Mouse (Mus musculus): Measurements from ENCODE around the gene Bloc1s3. TPM values are rescaled to one million over a fixed set of nuclear protein-coding genes. Genes with fewer than 3 reads are reported as not detected.

Gene Bloc1s3
- total and polyA plus RNA-seq, 3 experiments, result 4.2 to 5.7 (median 5.2) TPM

DNA sequence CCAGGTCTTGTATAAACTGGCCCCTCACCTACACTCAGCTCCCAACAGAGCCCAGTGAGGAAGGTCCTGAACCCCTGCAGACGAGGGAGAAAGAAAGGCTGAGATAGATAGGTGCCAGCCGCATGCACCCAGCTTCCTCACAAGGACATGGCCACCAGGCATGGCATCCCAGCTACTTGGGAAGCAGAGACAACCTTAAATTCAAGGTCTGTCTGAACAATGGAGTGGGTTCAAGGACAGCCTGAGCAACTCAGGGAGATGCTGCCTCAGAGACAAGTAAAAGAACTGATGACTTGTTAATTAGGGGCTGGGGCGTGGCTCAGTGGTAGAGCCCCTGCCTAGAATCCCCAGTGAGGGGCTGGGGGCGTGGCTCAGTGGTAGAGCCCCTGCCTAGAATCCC lies 53.0 kb downstream of the Bloc1s3 start:
- H3K4me3 ChIP-seq (ENCODE audit: low read depth, low read length), result no peak overlapping the region
- ATAC-seq (ENCODE audit: extremely low read depth, insufficient number of reproducible peaks, low FRiP score, poor library complexity, severe bottlenecking) (no peak), DNase-seq (ENCODE audit: low spot score) (no peak)
- H3K9me3 ChIP-seq (replicated peaks), result no peaks in the 10 kb centered on the region
- no peaks in the 10 kb centered on the region; the same call in 1 of the 2 replicates for H3K27me3 ChIP-seq (ENCODE audit: insufficient read depth, low read length)
- peaks cover 58% of the 10 kb centered on the region for H3K36me3 ChIP-seq (replicated peaks)
- peaks cover 43% of the 10 kb centered on the region for H3K4me1 ChIP-seq (ENCODE audit: insufficient read depth, low read depth, low read length)
- TF ChIP-seq POLR2AphosphoS5 (IDR thresholded peaks at IDR 0.05; ENCODE audit: insufficient replicate concordance, low read depth, low read length) (no peak), GATA2 (IDR thresholded peaks at IDR 0.05; ENCODE audit: borderline replicate concordance, low read depth, low read length) (no peak), GATA1 (IDR thresholded peaks at IDR 0.05; ENCODE audit: borderline replicate concordance, low read length) (no peak), TAL1 (conservative IDR thresholded peaks at IDR 0.05; ENCODE audit: low read depth, low read length) (no peak), CTCF (IDR thresholded peaks at IDR 0.05; ENCODE audit: low read depth, low read length) (no peak)

Other genes with a start within 250 kb of the Bloc1s3 start
Only the 20 nearest of the 27 such genes appear.
- 26.9 and 39.9 TPM in 2 replicates for gene Ercc1, start 163.6 kb downstream of the Bloc1s3 start, total RNA-seq (2014; fragmentation: Nextera tagmentation)
- gene Ercc1, start 163.6 kb downstream of the Bloc1s3 start, total RNA-seq (2017), result 29.7 and 50.1 TPM in 2 replicates
- 97.7 and 105 TPM in 2 replicates for gene Ercc1, start 163.6 kb downstream of the Bloc1s3 start, polyA plus RNA-seq (2012)
- 9.3 and 10.8 TPM in 2 replicates for gene Cd3eap, start 148.9 kb downstream of the Bloc1s3 start, total RNA-seq (2014; fragmentation: Nextera tagmentation)
- gene Cd3eap, start 148.9 kb downstream of the Bloc1s3 start, total RNA-seq (2017), result 22.3 and 25.6 TPM in 2 replicates
- gene Cd3eap, start 148.9 kb downstream of the Bloc1s3 start, polyA plus RNA-seq (2012), result 56.2 and 57.8 TPM in 2 replicates
- 8.5 and 15.2 TPM in 2 replicates for gene Ppp1r13l, start 148.6 kb downstream of the Bloc1s3 start, total RNA-seq (2014; fragmentation: Nextera tagmentation)
- gene Ppp1r13l, start 148.6 kb downstream of the Bloc1s3 start, total RNA-seq (2017), result 0.93 and 1.1 TPM in 2 replicates
- gene Ppp1r13l, start 148.6 kb downstream of the Bloc1s3 start, polyA plus RNA-seq (2012), result 32.9 and 38.0 TPM in 2 replicates
- 17.2 and 18.4 TPM in 2 replicates for gene Ercc2, start 126.4 kb downstream of the Bloc1s3 start, total RNA-seq (2014; fragmentation: Nextera tagmentation)
- gene Ercc2, start 126.4 kb downstream of the Bloc1s3 start, total RNA-seq (2017), result 14.8 and 20.2 TPM in 2 replicates
- 36.0 and 40.6 TPM in 2 replicates for gene Ercc2, start 126.4 kb downstream of the Bloc1s3 start, polyA plus RNA-seq (2012)
- gene Klc3, start 104.3 kb downstream of the Bloc1s3 start, total RNA-seq (2014; fragmentation: Nextera tagmentation), result not detected in 2 replicates
- gene Klc3, start 104.3 kb downstream of the Bloc1s3 start, total RNA-seq (2017), result 0.11 TPM in 1 of 2 replicates, not detected in the other
- 0.69 and 0.84 TPM in 2 replicates for gene Klc3, start 104.3 kb downstream of the Bloc1s3 start, polyA plus RNA-seq (2012)
- not detected in 2 replicates for gene Ckm, start 103.6 kb downstream of the Bloc1s3 start, total RNA-seq (2014; fragmentation: Nextera tagmentation)
- 0.05 and 0.12 TPM in 2 replicates for gene Ckm, start 103.6 kb downstream of the Bloc1s3 start, total RNA-seq (2017)
- not detected in 2 replicates for gene Ckm, start 103.6 kb downstream of the Bloc1s3 start, polyA plus RNA-seq (2012)
- gene Mark4, start 49.5 kb downstream of the Bloc1s3 start, total RNA-seq (2014; fragmentation: Nextera tagmentation), result 17.8 and 21.3 TPM in 2 replicates
- 2.7 and 4.3 TPM in 2 replicates for gene Mark4, start 49.5 kb downstream of the Bloc1s3 start, total RNA-seq (2017)
- 34.7 and 46.5 TPM in 2 replicates for gene Mark4, start 49.5 kb downstream of the Bloc1s3 start, polyA plus RNA-seq (2012)
- gene Exoc3l2, start 45.0 kb downstream of the Bloc1s3 start, total RNA-seq (2014; fragmentation: Nextera tagmentation), result not detected in 2 replicates
- not detected in 2 replicates for gene Exoc3l2, start 45.0 kb downstream of the Bloc1s3 start, total RNA-seq (2017)
- gene Exoc3l2, start 45.0 kb downstream of the Bloc1s3 start, polyA plus RNA-seq (2012), result 0.02 TPM in 1 of 2 replicates, not detected in the other
- 87.2 and 92.8 TPM in 2 replicates for gene Trappc6a, start within 50 bp of the Bloc1s3 start, total RNA-seq (2014; fragmentation: Nextera tagmentation)
- 141 and 200 TPM in 2 replicates for gene Trappc6a, start within 50 bp of the Bloc1s3 start, total RNA-seq (2017)
- 537 and 654 TPM in 2 replicates for gene Trappc6a, start within 50 bp of the Bloc1s3 start, polyA plus RNA-seq (2012)
- gene Nkpd1, start 9.5 kb upstream of the Bloc1s3 start, total RNA-seq (2014; fragmentation: Nextera tagmentation), result 0.53 and 0.92 TPM in 2 replicates
- 0.22 and 0.41 TPM in 2 replicates for gene Nkpd1, start 9.5 kb upstream of the Bloc1s3 start, total RNA-seq (2017)
- 0.55 TPM in 2 replicates for gene Nkpd1, start 9.5 kb upstream of the Bloc1s3 start, polyA plus RNA-seq (2012)
- 22.4 and 23.0 TPM in 2 replicates for gene Ppp1r37, start 54.7 kb upstream of the Bloc1s3 start, total RNA-seq (2014; fragmentation: Nextera tagmentation)
- gene Ppp1r37, start 54.7 kb upstream of the Bloc1s3 start, total RNA-seq (2017), result 10.9 and 13.1 TPM in 2 replicates
- 68.4 and 71.2 TPM in 2 replicates for gene Ppp1r37, start 54.7 kb upstream of the Bloc1s3 start, polyA plus RNA-seq (2012)
- gene Zfp296, start 68.9 kb upstream of the Bloc1s3 start, total RNA-seq (2014; fragmentation: Nextera tagmentation), result 0.53 and 0.97 TPM in 2 replicates
- 0.81 and 0.82 TPM in 2 replicates for gene Zfp296, start 68.9 kb upstream of the Bloc1s3 start, total RNA-seq (2017)
- gene Zfp296, start 68.9 kb upstream of the Bloc1s3 start, polyA plus RNA-seq (2012), result 3.4 TPM in 2 replicates
- 50.8 and 51.2 TPM in 2 replicates for gene Gemin7, start 69.2 kb upstream of the Bloc1s3 start, total RNA-seq (2014; fragmentation: Nextera tagmentation)
- gene Gemin7, start 69.2 kb upstream of the Bloc1s3 start, total RNA-seq (2017), result 25.8 and 31.3 TPM in 2 replicates
- 52.7 and 55.4 TPM in 2 replicates for gene Gemin7, start 69.2 kb upstream of the Bloc1s3 start, polyA plus RNA-seq (2012)
- 25.8 and 41.4 TPM in 2 replicates for gene Clasrp, start 96.1 kb upstream of the Bloc1s3 start, total RNA-seq (2014; fragmentation: Nextera tagmentation)
- 34.2 and 35.1 TPM in 2 replicates for gene Clasrp, start 96.1 kb upstream of the Bloc1s3 start, total RNA-seq (2017)
- gene Clasrp, start 96.1 kb upstream of the Bloc1s3 start, polyA plus RNA-seq (2012), result 153 and 172 TPM in 2 replicates
- gene Relb, start 121.1 kb upstream of the Bloc1s3 start, total RNA-seq (2014; fragmentation: Nextera tagmentation), result 1.5 and 1.9 TPM in 2 replicates
- gene Relb, start 121.1 kb upstream of the Bloc1s3 start, total RNA-seq (2017), result 1.5 and 2.0 TPM in 2 replicates
- 1.1 and 1.2 TPM in 2 replicates for gene Relb, start 121.1 kb upstream of the Bloc1s3 start, polyA plus RNA-seq (2012)
- 70.0 and 75.5 TPM in 2 replicates for gene Clptm1, start 156.7 kb upstream of the Bloc1s3 start, total RNA-seq (2014; fragmentation: Nextera tagmentation)
- 26.0 and 28.6 TPM in 2 replicates for gene Clptm1, start 156.7 kb upstream of the Bloc1s3 start, total RNA-seq (2017)
- 74.8 and 93.4 TPM in 2 replicates for gene Clptm1, start 156.7 kb upstream of the Bloc1s3 start, polyA plus RNA-seq (2012)
- gene Apoc2, start 169.6 kb upstream of the Bloc1s3 start, total RNA-seq (2014; fragmentation: Nextera tagmentation), result not detected in 2 replicates
- not detected in 2 replicates for gene Apoc2, start 169.6 kb upstream of the Bloc1s3 start, total RNA-seq (2017)
- not detected in 2 replicates for gene Apoc2, start 169.6 kb upstream of the Bloc1s3 start, polyA plus RNA-seq (2012)
- not detected in 2 replicates for gene Gm44805, start 173.1 kb upstream of the Bloc1s3 start, total RNA-seq (2014; fragmentation: Nextera tagmentation)
- gene Gm44805, start 173.1 kb upstream of the Bloc1s3 start, total RNA-seq (2017), result not detected in 2 replicates
- gene Gm44805, start 173.1 kb upstream of the Bloc1s3 start, polyA plus RNA-seq (2012), result not detected in 2 replicates
- not detected in 2 replicates for gene Apoc4, start 173.1 kb upstream of the Bloc1s3 start, total RNA-seq (2014; fragmentation: Nextera tagmentation)
- 0.27 TPM in 1 of 2 replicates, not detected in the other for gene Apoc4, start 173.1 kb upstream of the Bloc1s3 start, total RNA-seq (2017)
- gene Apoc4, start 173.1 kb upstream of the Bloc1s3 start, polyA plus RNA-seq (2012), result 0.22 TPM in 1 of 2 replicates, not detected in the other
- 12.3 and 14.9 TPM in 2 replicates for gene Apoc1, start 184.3 kb upstream of the Bloc1s3 start, total RNA-seq (2014; fragmentation: Nextera tagmentation)
- gene Apoc1, start 184.3 kb upstream of the Bloc1s3 start, total RNA-seq (2017), result 4.8 and 7.0 TPM in 2 replicates
- 9.5 and 15.3 TPM in 2 replicates for gene Apoc1, start 184.3 kb upstream of the Bloc1s3 start, polyA plus RNA-seq (2012)